Mouse (Mus musculus) heart, postnatal 25 days (tissue): Measurements from ENCODE around the gene Ces1e. TPM values are rescaled to one million over a fixed set of nuclear protein-coding genes. Genes with fewer than 3 reads are reported as not detected.
"Not testable (repeated sequence)": the region's sequence is repeated elsewhere in the genome, so short reads cannot be mapped to it uniquely, and the experiment has no call there.

Experiments used
- DNase-seq: peaks from one replicate; pipeline ENCODE4 v3.0.0; 2022; ENCODE audit warnings: low spot score
- intact Hi-C: fragments of 180-260 bp; cut with DNase I; formaldehyde crosslinking; loops from one replicate; pipeline ENCODE4 v1.15.1; 2025
- total RNA-seq, 2 experiments: library from RNA; stranded (reverse); gene quantifications; 2 replicates each; pipeline ENCODE4 v1.2.3; 2021

Ces1e gene
- total RNA-seq, result under 1 TPM; 0.70 to 0.81 TPM

DNA sequence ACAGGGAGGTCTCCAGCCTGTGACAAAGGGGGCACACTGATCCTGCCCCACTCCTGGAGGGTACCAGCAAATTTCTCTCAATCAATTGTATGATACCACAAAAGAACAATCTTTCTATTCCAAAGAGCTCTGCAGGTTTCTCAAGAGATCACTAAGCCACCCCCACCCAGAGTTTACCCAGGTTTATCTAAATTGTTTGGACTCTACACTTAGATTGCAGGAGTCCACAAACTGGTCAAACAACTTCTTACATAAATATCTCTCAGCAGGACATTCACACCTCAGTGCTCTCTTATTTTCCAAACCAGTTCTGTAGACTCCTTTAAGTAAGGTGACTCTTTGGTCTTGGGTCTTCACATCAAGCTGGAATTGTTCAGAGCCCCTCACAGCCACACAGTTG is at the start of gene Ces1e:
Gene Ces1e (minus strand): TSS at position 174 of the 400 bp plus-strand sequence.
- intact Hi-C loops, result no loop called here
- no peak for DNase-seq

DNA sequence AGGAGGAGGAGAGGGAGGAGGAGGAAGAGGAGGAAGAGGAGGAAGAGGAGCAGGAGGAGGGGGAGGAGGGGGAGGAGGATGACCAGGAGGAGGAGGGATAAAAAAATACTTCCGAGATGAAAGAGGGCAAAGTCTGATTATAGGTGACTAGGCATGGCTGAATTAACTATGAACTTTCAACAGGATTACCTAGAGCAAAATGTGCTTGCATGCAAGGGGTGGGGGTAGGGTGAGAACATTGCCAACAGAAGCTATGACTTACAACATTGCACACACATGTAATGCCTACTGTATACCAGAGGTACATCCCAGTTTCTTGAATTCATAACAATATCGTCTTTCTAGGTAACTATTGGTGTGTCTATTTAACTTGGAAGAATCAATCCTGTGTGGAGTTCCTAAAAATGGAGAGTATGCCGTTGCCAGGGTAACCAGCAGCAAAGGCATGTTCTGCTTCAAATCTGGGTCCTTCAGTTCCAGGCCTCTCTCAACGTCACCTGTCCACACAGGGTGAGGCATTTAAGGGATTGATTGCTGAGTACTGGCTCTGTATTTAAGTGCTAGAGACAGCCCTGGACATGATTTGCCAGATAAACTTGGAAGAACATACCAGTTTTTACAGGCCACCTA is 48.9 kb upstream of the Ces1e start:
- intact Hi-C loops, result no loop called here
- no peak for DNase-seq

DNA sequence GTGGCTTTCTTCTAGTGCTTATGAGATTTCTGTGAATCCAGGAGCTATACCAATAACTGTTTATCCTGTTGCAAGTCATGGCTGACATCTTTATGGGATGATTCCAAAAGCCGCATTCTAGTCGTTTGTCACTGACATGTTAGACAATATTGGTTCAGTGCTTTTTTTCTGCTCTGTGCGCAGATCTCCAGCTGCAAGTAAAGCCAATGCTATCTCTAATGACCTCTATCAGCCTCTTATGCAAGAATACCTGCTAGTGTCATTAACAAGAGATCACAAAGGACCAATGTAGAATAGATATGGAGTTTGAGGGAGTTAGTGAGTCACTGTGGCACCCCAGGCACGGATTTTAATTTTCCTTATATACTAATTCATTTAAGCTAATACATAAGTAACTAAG is 45.2 kb upstream of the Ces1e start:
- intact Hi-C loops, result no loop called here
- no peak for DNase-seq

DNA sequence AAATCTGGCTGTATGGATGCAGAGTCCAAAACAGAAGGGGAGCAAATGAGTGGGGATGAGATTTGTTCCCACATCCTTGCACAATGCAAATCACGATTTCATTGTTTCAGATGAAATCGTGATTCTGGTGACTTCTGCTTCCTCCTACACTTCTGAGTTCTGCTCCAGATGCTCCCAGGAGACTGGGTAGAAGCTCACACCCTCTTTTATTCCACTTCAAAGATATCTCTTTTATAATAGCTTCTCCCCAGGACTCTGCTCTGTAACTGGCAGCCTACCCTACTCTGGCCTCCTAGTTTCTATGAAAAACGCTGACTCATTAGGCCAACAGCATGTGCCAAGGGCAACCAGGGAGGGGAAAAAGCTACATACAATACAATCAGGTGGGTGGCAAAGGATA is 43.9 kb upstream of the Ces1e start:
- DNase-seq, result no peak

DNA sequence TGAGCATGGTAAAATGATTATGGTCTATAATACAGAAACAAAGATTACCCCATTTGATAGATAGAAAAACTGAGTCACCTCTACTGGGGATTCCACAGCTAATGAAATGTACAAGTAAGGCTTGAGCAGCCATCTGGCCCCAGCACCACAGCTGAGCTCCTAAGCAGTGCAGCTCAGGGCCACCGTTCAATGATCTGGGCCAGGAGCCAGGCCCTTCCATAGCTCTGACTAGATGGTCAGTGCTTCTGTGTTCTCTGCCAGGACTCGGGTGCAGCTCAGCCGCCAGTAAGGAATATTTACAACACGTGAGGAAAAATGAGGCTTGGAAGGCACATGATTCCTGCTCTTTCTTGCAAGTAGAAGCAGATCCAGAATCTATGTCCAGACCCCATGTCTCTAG is 43.3 kb upstream of the Ces1e start:
- intact Hi-C loops, result no loop called here
- DNase-seq, result no peak

More for the DNA sequence above, 43.9 kb upstream of the Ces1e start:
- intact Hi-C loops, result no loop called here

DNA sequence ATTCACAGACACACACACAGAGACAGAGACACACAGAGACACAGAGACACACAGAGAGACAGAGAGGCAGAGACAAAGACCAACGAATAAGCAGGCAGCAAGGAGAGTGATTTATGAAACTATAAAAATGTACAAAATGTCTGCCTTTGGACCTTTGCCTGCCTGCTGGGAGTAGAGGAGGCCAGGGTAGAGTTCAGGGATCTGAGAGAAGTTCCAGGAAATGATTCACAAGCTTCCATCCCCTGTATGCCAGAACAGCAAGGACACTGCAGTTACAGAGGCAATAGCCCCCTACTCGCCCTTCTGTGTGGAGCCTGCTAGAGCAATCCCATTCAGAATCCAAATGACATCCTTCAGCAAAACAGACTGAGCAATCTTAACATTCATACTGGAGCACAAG is 32.0 kb upstream of the Ces1e start:
- intact Hi-C loops, result no loop called here
- DNase-seq, result no peak

DNA sequence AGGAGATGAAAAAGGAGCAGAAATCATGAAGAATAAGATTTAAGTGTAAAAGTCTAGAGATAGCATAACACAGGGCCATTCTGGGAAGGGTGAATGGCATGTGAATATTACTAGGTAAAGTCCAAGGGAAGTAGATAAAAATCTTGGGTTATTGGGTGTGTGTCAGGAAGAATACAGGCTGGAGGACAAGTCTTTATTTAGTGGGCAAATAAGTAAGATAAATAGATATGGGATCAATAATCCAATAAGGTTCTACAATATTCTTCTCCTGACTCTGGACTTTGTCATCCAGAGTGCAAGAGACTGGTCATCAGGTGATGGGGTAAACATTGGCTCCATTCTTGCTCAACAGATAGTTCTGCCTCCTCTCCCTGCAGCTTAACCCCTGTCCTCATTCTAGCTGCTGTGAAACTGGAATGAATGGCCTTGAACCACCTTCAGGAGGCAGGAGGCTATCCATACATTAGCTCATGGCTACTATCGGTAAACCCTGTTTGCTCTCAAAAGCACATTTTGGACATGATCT is 23.0 kb upstream of the Ces1e start:
- intact Hi-C loops, result no loop called here
- DNase-seq, result no peak

DNA sequence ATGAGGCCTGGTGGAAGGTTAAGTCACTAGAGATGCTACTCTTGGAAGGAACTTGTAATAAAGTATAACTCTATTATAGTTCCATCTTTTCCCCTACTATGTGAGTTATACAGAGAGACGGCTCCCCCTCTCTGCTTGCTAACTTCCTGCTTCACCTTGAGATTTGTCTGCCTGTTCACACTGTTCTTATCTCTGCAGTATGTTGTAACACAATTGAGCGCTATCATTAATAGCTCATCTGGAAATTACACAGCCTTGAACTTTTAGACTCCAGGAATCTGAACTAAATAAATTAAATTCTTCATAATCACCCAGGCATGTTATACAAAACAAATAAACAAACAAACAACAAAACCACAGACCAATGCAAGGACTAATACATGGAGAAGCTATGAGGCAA is 16.6 kb upstream of the Ces1e start:
- intact Hi-C loops, result no loop called here
- no peak for DNase-seq

DNA sequence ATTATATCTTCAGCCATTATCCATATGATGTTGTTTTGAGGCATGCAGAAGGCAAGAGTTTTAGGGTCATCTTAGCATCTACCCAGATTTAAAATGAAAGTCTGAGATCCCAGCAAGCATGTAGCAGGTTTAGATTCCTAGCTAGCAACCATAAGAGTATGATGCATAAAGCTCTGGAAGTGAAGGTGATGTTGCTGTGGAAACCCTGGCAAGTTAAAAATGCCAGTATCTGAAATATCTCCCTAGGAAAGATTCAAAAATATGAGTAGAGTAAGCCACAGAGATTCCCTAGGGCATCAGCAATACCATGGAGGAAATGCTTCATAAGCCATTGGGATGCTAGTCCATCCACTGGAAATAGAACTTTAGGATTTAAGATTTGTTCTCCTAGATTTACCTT is 10.5 kb upstream of the Ces1e start:
- no peak for DNase-seq
- intact Hi-C loops, result no loop called here

DNA sequence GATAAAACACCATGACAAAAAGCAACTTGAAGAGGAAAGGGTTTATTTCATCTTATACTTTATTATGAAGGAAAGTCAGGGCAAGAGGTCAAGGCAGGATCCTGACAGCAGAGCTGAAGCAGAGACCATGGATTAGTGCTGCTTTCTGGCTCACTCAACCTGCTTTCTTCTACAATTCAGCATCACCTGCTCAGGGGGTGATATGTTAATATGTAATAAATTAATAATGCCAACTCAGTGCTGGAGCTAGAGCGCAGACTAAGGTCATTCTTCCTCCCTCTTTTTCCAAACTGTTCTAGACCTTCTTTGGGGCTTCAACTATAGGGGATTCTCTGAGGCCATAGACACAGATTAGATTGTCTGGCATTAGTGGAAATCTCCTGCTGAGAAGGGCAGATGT is 6.3 kb upstream of the Ces1e start:
- intact Hi-C loops, result no loop called here
- DNase-seq, result no peak

DNA sequence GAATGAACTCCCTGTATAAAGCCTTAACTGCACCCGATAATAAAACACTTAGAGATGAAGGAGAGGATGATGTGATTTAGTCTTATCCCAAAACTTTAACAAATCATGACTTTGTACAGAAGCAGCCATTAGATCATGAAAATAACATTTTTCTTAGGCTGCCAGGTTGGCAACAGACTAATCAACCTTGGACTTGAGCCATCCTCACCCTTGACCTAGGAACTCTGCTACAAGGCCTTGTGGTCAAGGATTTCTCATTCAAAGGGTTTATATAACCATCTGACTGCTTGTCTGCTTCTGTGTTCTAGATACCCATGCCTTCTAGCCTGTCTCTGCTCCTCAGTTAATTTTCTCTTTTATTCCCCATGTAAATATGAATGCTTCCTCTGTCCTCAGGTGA is 5.3 kb upstream of the Ces1e start:
- no peak for DNase-seq
- intact Hi-C loops, result no loop called here

DNA sequence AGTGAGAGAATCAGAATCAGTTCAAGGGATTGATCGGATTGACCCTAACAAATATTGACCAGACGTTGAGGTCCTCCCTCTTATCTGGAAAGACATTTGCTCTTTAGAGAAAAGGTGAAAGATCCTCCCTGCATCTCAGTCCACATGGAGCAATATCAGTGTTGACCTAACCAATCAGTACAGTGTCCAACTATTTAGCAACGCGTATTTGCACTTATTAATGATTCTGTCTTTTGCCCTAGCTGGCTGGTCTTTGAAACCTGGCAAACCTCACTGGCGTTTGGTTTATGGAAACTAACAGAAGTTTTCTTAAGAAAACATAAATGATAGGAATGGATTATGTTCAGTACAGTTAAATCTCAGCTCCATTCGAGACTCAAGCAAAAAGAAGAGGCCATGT is 4.6 kb upstream of the Ces1e start:
- intact Hi-C loops, result no loop called here

DNA sequence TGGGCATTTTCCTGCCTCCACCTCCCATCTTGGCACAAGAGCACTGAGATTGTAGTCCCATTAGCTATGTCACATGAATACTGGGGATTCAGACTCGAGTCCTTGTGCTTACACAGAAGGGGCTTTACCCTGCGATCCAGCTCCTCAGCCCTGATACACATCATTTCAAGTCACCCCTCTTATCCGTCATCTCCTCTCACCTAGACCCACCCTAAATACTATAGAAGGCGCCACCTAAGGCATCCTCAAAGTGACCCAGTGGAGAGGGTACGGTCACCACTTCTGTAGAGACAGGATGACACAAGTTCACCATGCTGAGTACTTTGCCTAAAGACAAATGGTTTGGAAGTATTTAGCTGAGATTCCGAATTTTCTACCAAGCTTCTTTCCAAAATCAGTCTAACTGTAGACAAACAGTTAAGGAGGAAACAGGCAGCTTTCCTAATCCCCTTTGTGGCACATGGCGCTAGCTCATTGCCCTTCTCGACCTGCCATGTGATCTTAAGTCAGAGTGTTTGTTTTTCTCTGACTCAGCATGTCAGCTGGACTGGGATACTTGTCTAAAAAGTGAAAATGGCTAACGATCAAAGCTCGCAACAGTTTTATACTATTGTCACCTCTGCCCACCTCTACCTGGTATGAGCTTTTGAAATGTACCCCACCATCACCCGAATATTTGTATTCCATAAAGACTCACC is 597 bp downstream of the Ces1e start:
- intact Hi-C loops, result no loop called here
- no peak for DNase-seq

More for the DNA sequence above, 4.6 kb upstream of the Ces1e start:
- no peak for DNase-seq

DNA sequence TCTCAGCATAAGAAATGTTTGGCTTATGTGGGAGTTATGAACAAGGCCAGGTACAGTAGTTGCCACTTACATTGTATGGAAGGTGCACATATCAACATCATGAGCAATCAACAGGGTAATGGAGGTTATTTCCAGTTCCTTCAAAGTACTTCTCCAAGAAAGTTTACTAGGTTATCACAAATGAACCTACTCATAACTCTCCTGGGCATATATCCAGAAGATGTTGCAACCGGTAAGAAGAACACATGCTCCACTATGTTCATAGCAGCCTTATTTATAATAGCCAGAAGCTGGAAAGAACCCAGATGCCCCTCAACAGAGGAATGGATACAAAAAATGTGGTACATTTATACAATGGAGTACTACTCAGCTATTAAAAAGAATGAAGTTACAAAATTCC is 2.9 kb downstream of the Ces1e start:
- DNase-seq, intact Hi-C loops: not testable (repeated sequence)

DNA sequence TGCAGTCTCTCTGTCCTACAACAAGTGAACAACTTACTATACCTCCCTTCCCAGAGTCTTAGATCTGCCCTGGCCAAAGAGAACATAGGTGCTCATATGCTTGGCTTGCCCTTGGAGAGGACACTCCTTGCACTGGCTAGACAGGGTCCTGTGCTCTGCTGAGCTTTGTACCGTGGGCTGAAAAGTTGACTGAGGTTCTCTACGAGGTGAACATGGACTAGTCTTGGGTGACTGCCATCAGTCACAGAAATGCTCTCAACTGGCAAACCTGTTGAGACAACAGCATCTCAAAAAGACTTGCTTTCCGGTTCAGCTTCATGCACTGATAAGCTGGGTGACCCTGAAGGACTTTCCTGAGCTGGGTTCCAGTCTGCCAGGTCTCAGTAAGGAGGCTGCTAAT is 7.5 kb downstream of the Ces1e start:
- DNase-seq, result no peak
- intact Hi-C loops, result loop anchor here (2.0 to 5.0 kb wide), 2 partner anchors 49 to 175 kb away; no protein-coding TSS in a partner anchor

DNA sequence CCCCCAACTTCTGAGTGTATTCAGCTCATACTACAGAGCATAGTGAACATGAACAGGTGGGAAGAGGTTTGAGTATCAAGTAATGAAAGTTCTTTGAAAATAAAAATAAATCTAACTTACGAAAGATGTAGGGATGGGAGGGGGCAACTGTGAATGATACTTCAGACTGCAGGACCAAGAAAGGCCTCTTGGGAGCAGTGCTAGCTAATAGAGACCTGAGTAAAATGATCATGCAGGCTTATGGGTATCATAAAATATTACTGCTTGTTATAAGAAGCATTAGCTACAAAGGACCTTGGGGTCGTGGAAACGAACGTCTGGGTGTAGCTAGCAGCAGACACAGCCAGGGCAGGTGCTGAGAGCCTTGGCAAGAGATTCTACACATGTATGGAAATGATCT is 11.6 kb downstream of the Ces1e start:
- no peak for DNase-seq
- intact Hi-C loops, result no loop called here

DNA sequence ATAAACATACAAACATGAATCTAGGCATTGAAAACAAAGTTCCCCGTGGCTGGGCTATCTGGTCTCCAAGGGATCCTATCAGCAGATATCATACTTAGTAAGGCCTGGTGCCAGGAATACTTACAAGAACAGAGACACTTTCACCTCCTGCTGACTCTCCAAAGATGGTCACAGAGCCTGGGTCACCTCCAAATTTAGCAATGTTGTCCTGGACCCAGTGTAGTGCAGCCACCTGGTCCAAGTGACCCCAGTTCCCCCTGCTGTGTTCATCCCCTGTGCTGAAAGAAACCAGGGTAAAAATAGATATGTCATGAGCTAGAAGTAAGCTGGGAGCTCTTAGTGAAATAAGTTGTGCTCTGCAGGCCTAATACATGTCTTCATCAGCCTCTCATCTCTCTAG is 12.0 kb downstream of the Ces1e start:
- DNase-seq, result peak; percentile 34
- intact Hi-C loops, result no loop called here

DNA sequence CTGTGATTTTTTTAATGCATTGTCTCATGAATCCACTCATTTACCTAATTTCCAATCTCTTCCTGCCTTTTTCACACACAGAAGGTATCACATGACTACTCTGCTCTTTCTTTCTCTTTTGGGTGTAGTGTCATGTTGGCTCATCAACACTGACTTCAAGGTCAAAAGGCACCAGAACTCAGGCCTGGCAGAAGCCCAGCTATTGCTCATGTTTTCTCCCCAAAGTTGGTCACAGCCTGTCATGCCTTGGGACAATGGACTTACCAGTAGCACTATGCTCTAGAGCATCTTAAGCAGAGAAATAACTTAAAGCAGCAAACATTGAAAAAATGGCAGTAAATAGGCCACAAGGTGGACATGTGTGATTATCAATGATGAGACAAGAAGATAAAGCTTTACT is 18.3 kb downstream of the Ces1e start:
- no peak for DNase-seq
- intact Hi-C loops, result no loop called here

DNA sequence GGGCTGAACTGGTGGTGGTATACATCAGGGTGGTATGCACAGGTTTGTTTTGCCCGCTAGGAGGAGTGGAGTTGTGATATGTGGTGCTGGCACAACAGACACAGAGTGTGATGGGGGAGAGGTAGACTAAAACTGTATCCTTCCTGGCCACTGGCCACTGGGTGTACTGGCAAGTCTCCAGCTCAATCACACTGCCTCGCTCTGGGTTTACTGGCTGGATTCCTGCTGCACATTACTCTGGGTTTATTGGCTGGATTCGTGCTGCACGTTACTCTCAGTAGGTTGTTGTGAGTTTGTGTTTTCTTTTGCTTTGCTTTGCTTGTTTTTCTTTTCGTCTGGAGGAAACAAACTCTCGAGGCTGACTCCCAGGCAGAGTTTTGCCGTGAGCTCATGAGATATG is 30.3 kb downstream of the Ces1e start:
- not testable (repeated sequence) for DNase-seq
- intact Hi-C loops, result loop anchor here (10.0 kb wide), 1 partner anchor 196 kb away; no protein-coding TSS in a partner anchor

DNA sequence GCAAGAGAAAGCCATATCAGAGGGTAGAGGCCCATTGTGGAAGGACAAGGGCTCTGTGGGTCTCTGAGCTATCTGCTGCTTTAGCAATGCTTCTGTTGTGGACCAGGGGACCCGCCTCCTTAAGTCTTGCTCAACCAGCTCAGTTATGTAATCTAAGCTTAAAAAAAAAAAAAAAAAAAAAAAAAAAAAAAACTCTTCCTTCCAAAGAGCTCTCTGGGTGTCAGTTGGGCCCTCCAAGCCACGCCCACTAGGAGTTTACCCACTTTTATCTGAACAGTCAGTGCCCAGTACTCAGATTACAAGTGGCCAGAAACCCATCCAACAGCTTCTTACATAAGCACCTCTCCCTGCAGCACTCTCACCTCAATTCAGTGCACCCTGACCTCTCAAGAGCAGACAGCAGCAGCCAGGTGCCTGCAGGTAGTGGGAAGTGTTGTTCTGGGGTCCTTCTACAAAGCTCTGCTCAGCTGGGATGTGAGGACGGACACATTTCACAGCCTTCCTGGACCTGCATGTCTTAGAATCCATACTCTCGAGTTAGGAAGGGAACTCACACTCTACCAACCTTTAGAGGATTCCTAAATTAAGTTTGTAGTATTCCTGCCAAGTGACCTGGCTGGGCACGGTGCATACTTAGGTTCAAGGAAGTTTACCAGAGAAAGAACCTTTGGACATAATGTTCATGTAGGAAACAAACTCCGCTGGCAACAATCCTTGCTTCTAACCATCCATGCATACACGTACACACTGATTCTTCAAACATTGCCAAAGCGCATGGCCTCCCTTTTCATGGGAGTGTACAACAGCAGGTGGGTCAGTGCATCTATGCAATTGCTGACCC is 31.5 kb downstream of the Ces1e start, which contains the start of gene Ces1d:
Gene Ces1d (minus strand): TSS at position 154 of the 841 bp plus-strand sequence.
- intact Hi-C loops, result loop anchor here (10.0 kb wide), 1 partner anchor 197 kb away; no protein-coding TSS in a partner anchor
- peak; percentile 43 for DNase-seq
